Mouse (Mus musculus): ENCODE data around the gene Syf2.

Gene Syf2

GRCm38 (mm10) chr4:134923258-134924018 lies 7.3 kb upstream of the Syf2 start, which contains the start of gene Rsrp1:
Gene Rsrp1 (plus strand): TSS chr4:134923592.
- DNase-seq (ENCODE audit: low spot score): peak; percentile 99

DNA sequence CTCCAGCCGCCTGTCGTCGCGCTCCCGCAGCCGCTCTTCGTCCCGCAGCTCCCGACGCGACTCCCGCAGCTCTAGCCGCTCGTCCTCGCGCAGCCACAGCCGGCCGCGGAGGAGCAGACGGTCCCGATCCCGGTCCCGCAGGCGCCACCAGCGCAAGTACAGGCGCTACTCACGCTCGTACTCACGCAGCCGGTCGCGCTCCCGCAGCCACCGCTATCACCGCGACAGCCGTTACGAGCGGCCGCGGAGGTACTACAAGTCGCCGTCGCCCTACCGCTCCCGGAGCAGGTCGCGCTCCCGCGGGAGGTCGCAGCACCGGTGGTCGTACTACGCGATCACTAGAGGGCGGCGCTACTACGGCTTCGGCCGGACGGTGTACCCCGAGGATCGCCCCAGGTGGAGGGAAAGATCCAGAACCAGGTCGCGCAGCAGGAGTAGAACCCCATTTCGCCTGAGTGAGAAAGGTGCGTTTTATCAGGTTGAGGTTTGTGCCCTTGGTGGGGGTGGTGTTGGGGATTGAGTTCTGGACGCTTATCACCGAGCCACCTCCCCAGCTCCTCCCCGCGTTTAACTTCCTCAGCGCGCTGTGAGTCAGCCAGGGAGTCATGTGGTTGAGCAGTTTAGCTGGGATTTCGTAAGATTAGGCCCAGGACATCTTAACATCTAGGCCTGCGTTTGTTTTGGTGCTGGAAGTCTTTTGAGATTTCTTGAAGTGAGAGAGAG lies 6.5 kb upstream of the Syf2 start:
- peak; percentile 65 for DNase-seq (ENCODE audit: low spot score)

DNA sequence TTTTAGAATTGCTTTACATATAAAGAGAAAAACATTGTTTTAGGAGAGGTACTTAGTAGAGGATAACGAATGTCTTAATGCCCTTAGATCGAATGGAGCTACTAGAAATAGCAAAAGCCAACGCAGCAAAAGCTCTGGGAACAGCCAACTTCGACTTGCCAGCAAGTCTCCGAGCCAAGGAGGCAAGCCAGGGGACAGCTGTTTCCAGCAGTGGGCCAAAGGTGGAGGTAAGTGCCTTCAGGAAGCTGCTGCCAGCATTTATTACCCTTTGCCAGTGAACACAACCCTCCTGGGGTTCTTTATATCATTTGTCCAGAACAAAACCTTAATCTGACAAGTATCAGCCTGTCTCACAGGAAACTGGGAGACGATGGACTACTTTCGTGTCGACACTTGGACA lies 5.5 kb upstream of the Syf2 start:
- no peak for DNase-seq (ENCODE audit: low spot score)

- DNase-seq (ENCODE audit: low spot score): no peak
These were observed 2.8 kb upstream of the Syf2 start for GRCm38 (mm10) chr4:134927815-134928463.

- no peak for DNase-seq (ENCODE audit: low spot score)
These were observed 2.2 kb upstream of the Syf2 start for GRCm38 (mm10) chr4:134928464-134928836.

DNA sequence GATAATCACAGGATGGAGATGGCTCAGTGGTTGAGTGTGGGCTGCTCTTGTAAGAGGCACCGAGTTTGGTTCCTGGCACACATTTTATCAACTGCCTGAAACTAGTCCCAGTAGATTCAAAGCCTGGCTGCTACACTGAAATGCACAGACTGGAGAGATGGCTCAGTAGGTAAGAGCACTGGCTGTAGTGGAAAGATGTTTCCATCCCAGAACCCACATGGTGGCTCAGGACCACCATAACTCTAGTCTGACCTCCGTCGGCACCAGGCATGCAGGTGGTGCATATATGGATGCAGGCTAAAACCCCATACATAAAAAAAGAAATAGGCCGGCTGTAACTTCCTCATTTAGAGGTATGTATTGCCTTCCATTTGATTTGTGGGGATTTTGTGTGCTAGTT lies 1.2 kb upstream of the Syf2 start:
- no peak for DNase-seq (ENCODE audit: low spot score)

- DNase-seq (ENCODE audit: low spot score): no peak
These were observed 508 bp upstream of the Syf2 start for GRCm38 (mm10) chr4:134930190-134930589.

DNA sequence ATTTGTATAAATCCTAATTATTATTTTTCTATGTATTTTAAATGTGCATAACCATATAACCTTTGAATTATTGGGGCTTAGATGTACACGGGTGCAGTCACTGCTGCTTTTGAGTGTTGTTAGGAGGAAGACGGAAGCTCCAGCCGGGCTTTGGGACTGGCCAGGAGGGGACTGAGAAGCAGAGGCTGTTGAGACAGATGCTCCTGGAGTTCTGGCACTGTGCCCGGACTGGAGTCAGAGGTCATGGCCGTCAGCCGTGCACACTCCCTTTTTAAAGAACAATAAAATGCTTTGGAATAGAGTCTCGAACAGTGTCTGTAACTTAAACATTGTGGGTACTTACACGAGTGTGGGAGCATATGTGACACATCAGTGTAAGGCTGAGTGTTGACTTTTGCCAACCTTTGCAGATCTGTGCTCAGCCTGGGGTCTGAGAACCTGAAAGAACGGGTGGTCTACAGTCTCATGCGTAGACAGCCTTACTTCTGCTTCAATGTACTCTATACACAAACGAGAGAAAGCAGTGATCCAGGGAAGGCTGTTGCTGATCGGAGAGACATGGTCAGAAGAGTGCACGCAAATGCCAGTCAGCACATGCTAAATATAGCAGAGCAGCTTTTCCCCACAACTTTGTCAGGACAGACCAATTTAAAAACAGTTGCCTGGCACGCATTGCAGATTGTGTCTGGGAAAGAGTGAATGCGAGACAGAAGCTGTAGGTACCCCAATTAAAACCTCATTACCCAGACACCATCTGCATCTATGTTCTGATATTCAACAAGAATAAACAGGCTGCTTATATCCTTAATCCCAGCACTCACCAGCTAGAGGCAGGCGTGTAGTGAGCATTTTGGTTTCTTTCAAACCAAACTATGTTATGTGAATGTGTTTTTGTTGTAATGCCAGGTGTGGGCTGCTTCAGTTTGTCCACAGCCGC lies 6.8 kb downstream of the Syf2 start:
- no peak for DNase-seq (ENCODE audit: low spot score)

DNA sequence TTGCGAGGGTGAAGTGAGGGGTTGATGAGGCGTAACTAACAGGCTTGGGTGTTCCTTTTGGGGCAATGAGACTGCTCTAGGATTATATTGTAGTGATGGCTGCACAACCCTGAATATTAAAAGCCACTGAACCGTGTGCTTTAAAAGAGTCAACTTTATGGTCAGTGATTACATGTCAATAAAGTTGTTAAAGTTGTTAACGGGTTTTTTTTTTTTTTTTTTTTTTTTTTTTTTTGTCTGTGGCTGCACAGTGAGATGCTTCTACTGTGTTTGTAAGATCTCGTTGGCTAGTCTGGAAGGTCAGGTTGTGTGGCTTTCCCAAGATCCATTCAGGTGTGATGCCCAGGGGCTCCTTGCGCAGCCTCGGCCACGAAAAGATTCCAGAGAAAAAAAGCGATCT lies 9.2 kb downstream of the Syf2 start:
- DNase-seq (ENCODE audit: low spot score): no peak

DNA sequence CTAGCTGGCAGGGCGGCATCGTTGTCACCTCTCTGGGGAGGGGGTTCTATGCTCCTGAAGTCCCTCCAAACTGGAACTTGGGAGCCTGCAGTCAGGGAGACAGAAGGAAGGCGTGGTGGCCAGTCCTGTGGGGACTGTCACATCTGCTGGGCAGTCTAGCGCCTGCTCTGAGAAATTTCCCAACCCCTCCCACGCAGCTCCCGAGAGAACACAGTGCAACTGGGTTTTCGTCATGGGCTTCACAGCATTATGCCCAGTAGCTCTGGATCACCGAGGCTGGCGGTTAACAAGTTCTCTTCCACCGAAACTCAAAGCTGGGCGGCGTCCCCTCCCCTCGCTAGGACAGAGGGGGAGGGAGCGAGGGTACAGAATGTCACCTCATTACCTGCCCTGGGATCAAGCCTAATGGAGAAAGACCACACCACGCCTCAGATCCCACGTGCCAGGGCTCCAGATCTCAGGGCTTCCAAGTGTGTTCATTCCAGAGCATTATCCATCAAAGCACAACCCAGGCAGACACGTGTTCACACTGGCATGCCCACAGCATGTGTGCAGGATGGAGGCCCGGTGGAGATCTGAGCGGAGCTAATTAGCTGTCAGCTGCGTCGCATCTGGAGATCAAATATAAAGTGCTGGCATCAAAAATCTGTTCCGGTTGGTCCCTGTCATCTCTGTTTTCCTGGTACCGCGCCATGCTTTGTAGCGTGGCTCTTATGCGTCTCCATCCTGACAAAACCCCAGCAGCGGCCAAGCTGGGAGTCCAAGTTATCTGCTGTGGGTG lies 13.2 kb downstream of the Syf2 start:
- DNase-seq (ENCODE audit: low spot score): no peak

GRCm38 (mm10) chr4:134946024-134946744 lies 15.5 kb downstream of the Syf2 start:
- DNase-seq (ENCODE audit: low spot score): peak; percentile 92

GRCm38 (mm10) chr4:134950518-134951091 lies 19.9 kb downstream of the Syf2 start:
- DNase-seq (ENCODE audit: low spot score): peak; percentile 75

DNA sequence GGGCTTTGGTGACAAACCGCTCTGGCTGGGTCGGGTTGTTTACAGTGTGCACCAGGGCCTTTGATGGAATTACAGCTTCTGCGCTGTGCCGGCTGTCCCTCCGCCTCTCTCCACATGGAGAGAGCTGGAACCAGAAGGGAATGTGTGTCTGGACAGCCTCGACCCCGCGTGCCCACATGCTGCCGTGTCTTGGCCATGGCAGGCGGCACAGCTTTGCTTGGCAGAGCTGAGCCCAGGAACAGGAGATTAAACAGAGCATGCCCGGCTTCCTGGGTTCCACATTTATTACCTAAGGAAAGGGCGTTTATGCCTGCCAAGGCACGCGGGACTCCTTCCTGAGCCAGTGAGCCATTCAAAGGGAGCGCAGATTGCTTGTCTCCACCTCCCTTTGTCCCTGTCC lies 23.8 kb downstream of the Syf2 start:
- no peak for DNase-seq (ENCODE audit: low spot score)

DNA sequence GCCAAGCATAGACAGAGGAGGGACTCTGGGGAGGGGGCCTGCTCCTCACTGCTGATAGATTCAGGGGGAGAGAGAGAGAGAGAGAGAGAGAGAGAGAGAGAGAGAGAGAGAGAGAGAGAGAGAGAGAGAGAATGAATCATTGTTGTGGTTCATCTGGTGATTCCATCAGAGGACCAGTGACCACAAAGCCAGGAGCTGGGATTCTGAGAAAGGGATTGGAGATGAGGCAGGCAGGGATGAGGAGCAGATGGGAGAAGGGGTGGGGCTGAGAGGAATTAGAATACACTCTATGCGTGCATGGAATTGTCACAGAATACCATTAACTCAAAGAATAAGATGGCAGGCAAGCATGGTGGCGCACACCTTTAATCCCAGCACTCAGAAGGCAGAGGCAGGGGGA lies 24.5 kb downstream of the Syf2 start:
- no peak for DNase-seq (ENCODE audit: low spot score)

DNA sequence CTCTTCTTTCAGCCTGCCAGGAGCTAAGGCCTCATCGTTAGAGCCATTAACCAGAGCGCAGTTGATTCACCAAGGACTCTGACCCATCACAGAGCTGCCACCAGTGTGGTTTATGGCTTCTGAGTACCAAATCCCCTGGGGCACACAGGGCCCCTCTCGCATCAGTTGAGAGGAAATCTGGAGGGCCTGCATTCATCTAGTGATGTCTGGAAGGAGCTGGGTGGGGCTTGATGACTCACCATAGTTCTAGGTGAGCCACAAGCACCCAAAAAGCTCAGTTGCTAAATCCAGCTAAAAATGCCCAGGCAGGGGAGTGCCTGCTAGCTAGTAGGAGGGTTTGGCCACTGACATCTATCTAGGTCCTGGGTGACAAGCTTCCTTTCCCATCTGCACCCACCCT lies 25.1 kb downstream of the Syf2 start:
- DNase-seq (ENCODE audit: low spot score): no peak

DNA sequence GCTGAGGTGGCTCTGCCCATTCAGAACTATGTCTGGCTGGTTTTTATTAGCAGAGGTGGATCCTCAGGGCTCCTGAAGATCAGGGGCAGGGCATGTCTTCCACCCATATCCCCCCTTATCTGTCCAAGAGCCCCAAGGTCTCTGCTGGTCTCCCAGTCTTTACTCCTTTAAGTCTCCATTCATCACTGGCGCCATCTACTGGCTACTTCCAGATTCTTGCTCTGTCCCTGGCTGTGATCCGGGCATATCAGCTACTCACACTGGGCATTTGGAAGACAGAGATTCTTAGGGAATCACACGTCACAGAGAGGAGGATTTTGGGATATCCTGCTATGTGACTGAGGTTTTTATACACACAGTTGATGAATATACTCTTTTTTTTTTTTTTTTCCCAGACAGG lies 25.6 kb downstream of the Syf2 start:
- DNase-seq (ENCODE audit: low spot score): peak; percentile 78

DNA sequence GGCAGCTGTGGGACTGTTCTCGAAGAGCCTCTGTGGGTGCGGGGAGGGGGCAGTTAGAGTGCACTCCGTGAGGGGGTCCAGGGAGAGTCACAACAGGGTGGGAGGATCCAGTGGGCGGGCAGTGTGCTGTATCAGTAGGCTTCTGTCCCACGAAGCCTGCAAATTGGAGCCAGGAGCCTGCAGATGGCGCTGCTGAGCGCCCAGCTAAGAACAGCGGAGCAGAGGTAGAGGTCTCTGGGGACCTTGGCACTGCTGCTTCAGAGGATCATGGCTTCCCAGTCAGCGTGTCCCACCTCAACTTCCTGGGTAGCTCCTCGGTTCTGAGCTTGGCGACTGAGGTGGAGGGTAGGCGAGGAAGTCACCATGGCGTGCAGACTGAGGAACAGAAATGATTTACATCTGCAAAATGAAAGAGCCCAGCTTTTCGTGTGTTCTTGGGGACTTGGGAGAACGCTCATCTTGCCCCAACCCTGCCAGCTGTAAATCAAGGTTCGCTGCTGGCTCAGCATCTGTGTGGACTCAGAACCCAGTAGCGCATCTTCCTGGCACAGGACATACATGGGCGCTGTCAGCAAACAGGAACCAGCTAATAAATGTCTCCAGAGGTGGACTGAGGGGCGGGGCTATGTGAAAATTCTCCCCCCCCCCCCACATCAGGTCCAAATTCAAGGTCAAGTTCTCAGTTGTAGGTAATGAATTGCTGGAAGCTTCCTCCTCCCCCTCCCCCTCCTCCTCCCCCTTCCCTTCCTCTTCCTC lies 32.5 kb downstream of the Syf2 start:
- peak; percentile 81 for DNase-seq (ENCODE audit: low spot score)

GRCm38 (mm10) chr4:134967887-134968604 lies 37.3 kb downstream of the Syf2 start:
- no peak for DNase-seq (ENCODE audit: low spot score)

DNA sequence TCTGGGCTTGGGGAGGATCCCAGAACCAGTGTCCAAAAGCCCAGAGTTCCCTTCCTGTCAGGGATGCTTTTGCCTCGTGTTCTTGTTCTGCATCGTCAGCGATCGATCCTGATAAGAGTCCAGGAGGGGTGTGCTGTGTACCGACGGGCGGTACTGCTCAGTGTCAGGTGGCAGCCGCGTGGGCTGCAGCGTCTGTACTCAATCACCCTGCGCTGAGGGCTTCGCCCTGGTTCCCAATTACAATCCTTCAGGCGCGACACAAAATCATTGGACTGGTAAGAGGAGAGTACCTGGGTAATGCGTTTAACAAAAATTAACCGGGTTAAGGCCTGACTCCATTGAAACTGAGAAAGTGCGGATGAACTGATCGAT lies 37.9 kb downstream of the Syf2 start:
- no peak for DNase-seq (ENCODE audit: low spot score)
